Mouse (Mus musculus) lung, postnatal 0 days (tissue): ENCODE results near the gene Gm9887. TPM values are rescaled to one million over a fixed set of nuclear protein-coding genes. Genes with fewer than 3 reads are reported as not detected.

Experiments
- ATAC-seq: fragments of 200-750 bp; cut with Nextera tagmentation; 2 replicates; pipeline ENCODE4 v1.8.0; 2017; ENCODE audit warnings: moderate library complexity
- DNase-seq: peaks from one replicate; pipeline ENCODE4 v3.0.0-alpha.2; 2016; ENCODE audit warnings: low spot score
- H3K27ac ChIP-seq: fragments of 300-500 bp; sonication (generic); 2 replicates; pipeline ENCODE4 v1.5.1; 2014; ENCODE audit warnings: antibody characterized with exemption, mild to moderate bottlenecking, low read length, mixed read lengths
- H3K27me3 ChIP-seq: fragments of 300-500 bp; sonication (generic); replicated peaks from 2 replicates; pipeline ENCODE4 v1.6.1; 2014; ENCODE audit warnings: low read length, mixed read lengths; ENCODE audit not compliant: insufficient read depth
- H3K36me3 ChIP-seq: fragments of 300-500 bp; sonication (generic); 2 replicates; pipeline ENCODE4 v1.6.1; 2014; ENCODE audit warnings: low read length, mixed read lengths; ENCODE audit not compliant: insufficient read depth
- H3K4me1 ChIP-seq: fragments of 300-500 bp; sonication (generic); 2 replicates; pipeline ENCODE4 v1.6.1; 2014; ENCODE audit warnings: antibody characterized with exemption, low read depth, low read length, mixed read lengths; ENCODE audit not compliant: insufficient read depth
- H3K4me2 ChIP-seq: fragments of 300-500 bp; sonication (generic); replicated peaks from 2 replicates; pipeline ENCODE4 v1.6.1; 2014; ENCODE audit warnings: low read depth, mild to moderate bottlenecking, low read length, moderate library complexity, mixed read lengths
- H3K4me3 ChIP-seq: fragments of 300-500 bp; sonication (generic); 2 replicates; pipeline ENCODE4 v1.5.1; 2014; ENCODE audit warnings: low read depth, low read length
- H3K9ac ChIP-seq: fragments of 300-500 bp; sonication (generic); replicated peaks from 2 replicates; pipeline ENCODE4 v1.6.1; 2014; ENCODE audit warnings: low read depth, mild to moderate bottlenecking
- H3K9me3 ChIP-seq: fragments of 300-500 bp; sonication (generic); 2 replicates; pipeline ENCODE4 v1.6.1; 2016; ENCODE audit warnings: low read length, mixed read lengths
- CTCF ChIP-seq: IDR thresholded peaks from 2 replicates; pipeline ENCODE4 v1.5.1; 2016; ENCODE audit warnings: antibody characterized with exemption, mild to moderate bottlenecking
- EP300 ChIP-seq: IDR thresholded peaks from 2 replicates; pipeline ENCODE4 v1.6.1; 2016; ENCODE audit warnings: antibody characterized with exemption, mild to moderate bottlenecking, control low read depth
- WGBS: fragments of 180-500 bp; shearing (Covaris S2); extraction: QIAGEN DNeasy Blood & Tissue Kit; methylation state at CpG from one replicate; pipeline ENCODE4 v1.1.7; 2014; 5-methylcytosine and 5-hydroxymethylcytosine counted together
- polyA plus RNA-seq: library from polyadenylated mRNA; unstranded; fragments of >200 nt; fragmentation: Nextera tagmentation; extraction: Ambion mirVana; gene quantifications from 2 replicates; pipeline ENCODE4 v1.2.1, GENCODE M21; 2015

The Gm9887 gene
- polyA plus RNA-seq, result 2.6 and 3.2 TPM in 2 replicates

DNA sequence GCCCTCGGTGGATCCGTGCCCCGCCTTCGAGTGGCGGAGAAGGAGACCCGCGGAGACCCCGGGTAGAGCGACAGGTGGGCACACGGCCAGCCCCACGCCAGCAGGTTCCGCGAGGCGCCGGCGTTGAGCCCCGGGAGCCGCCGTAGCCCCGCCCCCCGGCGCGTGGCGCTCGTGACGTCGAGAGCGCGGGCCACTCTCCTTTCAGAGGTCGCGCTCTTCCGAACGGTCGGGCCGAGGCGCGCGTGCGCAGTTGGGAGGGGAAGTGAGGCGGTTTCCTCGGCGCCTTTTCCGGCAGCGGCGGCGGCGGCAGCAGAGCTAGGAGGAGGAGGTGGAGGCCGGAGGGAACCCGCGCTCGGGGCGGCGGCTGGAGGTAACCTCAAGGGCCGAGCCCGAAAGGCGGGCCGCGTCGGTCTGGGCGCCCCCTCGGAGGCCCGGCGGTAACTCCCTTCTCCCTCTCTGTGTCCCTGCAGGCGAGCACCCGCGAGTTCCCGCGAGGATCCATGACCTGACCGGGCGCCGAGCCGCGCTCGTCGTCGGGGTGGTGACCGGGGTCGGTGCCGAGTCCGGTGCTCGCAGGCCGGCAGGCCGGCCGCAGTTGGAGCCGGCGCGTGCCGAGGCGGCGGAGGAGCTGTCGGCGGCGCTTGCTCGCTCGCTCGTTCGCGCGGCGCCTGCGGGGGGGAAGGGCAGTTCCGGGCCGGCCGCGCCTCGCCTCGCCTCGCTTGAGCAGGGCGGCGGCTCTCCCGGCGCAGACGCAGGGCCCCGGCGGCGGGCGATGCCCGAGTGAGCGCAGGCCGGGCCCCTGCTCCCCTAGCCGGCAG lies at the start of gene Gm9887, which contains the start of gene Arf6:
Gene Gm9887, minus strand, starts transcription at position 605 of the 818 bp plus-strand sequence.
Gene Arf6, plus strand, starts transcription at position 297 of the 818 bp plus-strand sequence.
- TF ChIP-seq CTCF, result no peak
- no peak for TF ChIP-seq EP300
- ATAC-seq (peak; percentile 96), DNase-seq (peak; percentile 98)
- H3K27ac ChIP-seq, result peak within 1 kb of the TSS; percentile 99
- no peaks in the 10 kb centered on the region; the same call in 1 of the 2 replicates for H3K4me1 ChIP-seq
- H3K4me2 ChIP-seq, result peak within 1 kb of the TSS; percentile 81
- H3K9ac ChIP-seq, result peak within 1 kb of the TSS; percentile 99
- no peaks in the 10 kb centered on the region for H3K27me3 ChIP-seq
- H3K9me3 ChIP-seq, result no peaks in the 10 kb centered on the region
- 0% methylated on average over 51 of the region's 121 CpGs for WGBS
- no peaks in the 10 kb centered on the region for H3K36me3 ChIP-seq
- peak within 1 kb of the TSS; percentile 100 for H3K4me3 ChIP-seq

- Histone ChIP-seq H3K4me1 (peaks cover 6% of the 10 kb centered on the region; the same call in 1 of the 2 replicates), H3K27ac (no peak overlapping the region), H3K9ac (no peak overlapping the region), H3K9me3 (no peaks in the 10 kb centered on the region), H3K4me3 (no peak overlapping the region), H3K36me3 (no peaks in the 10 kb centered on the region), H3K27me3 (no peaks in the 10 kb centered on the region), H3K4me2 (no peak overlapping the region)
- 48% methylated on average over 3 of the region's 3 CpGs for WGBS
- ATAC-seq, result no peak
- no peak for DNase-seq
- TF ChIP-seq CTCF (no peak), EP300 (no peak)
Measured at GRCm38 (mm10) chr12:69420716-69421115, 48.5 kb upstream of the Gm9887 start.

GRCm38 (mm10) chr12:69419606-69420005 lies 47.3 kb upstream of the Gm9887 start:
- Histone ChIP-seq H3K9ac (no peak overlapping the region), H3K27ac (no peak overlapping the region)
- WGBS, result 76% methylated on average over 4 of the region's 4 CpGs

GRCm38 (mm10) chr12:69419017-69419605 lies 46.9 kb upstream of the Gm9887 start:
- Histone ChIP-seq H3K27me3 (no peaks in the 10 kb centered on the region), H3K4me2 (no peak overlapping the region), H3K4me3 (no peak overlapping the region), H3K9ac (no peak overlapping the region), H3K36me3 (no peaks in the 10 kb centered on the region), H3K9me3 (no peaks in the 10 kb centered on the region), H3K4me1 (peaks cover 3% of the 10 kb centered on the region; the same call in 1 of the 2 replicates), H3K27ac (no peak overlapping the region)
- no peak for ATAC-seq
- DNase-seq, result peak; percentile 71
- TF ChIP-seq EP300, result no peak
- no peak for TF ChIP-seq CTCF
- 52% methylated on average over 14 of the region's 14 CpGs for WGBS

More at GRCm38 (mm10) chr12:69419606-69420005, 47.3 kb upstream of the Gm9887 start:
- ATAC-seq (no peak), DNase-seq (peak; percentile 35)
- Histone ChIP-seq H3K4me3 (no peak overlapping the region), H3K27me3 (no peaks in the 10 kb centered on the region), H3K4me2 (no peak overlapping the region), H3K4me1 (peaks cover 3% of the 10 kb centered on the region; the same call in 1 of the 2 replicates), H3K36me3 (no peaks in the 10 kb centered on the region), H3K9me3 (no peaks in the 10 kb centered on the region)
- TF ChIP-seq EP300 (no peak), CTCF (no peak)

DNA sequence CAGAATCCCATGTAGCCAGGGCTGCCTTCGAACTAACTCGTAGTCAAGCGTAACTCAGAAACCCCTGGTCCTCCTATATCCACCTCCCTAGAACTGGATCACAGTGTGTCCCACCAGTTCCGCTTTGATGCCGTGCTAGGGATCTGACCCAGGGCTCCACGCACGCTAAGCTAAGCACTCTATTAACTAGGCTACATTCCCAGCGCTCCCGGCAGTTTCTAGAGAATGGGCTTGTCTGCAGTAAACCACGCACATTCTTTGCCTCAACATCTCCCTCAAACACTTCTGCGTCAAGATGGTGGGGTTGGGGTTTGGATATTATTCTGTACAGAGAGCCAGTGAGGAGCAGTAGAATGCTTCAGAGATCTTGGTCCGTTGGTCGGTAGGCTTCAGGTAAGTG lies 46.3 kb upstream of the Gm9887 start:
- Histone ChIP-seq H3K27me3 (no peaks in the 10 kb centered on the region), H3K4me3 (no peak overlapping the region), H3K4me2 (no peak overlapping the region), H3K36me3 (no peaks in the 10 kb centered on the region), H3K9me3 (no peaks in the 10 kb centered on the region), H3K4me1 (peaks cover 3% of the 10 kb centered on the region; the same call in 1 of the 2 replicates), H3K27ac (no peak overlapping the region), H3K9ac (no peak overlapping the region)
- WGBS, result 83% methylated on average over 13 of the region's 13 CpGs
- ATAC-seq (no peak), DNase-seq (no peak)
- TF ChIP-seq EP300, result no peak
- no peak for TF ChIP-seq CTCF

DNA sequence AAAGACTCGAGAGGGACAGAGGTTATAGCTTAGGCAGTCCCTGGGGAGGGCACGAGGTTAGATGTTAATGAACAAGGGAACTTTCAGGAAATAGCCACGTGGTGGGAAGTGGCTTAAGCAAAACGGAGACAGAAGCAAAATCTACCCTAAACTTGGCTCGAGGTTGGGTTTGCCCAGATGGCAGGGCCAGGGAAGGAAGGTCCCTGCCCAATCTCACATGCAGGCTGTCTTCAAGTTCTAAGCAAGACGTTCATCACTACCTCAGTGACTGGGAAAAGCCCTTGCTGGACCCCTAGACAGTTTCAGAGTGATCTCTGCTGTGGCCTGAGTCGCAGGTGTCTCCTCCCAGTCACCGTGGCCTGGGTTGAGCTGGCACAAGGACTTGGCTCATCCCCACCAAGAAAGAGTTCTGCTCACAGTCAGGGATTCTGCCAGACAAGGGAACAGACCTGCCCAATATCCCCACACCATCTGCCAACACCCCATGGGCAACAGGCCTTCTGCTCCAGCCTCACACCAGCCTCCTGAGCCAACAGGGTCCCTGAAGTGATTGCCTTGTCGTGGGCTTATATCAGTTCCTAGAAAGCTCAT lies 45.5 kb upstream of the Gm9887 start:
- DNase-seq (no peak), ATAC-seq (no peak)
- Histone ChIP-seq H3K4me1 (no peaks in the 10 kb centered on the region), H3K36me3 (no peaks in the 10 kb centered on the region), H3K9me3 (no peaks in the 10 kb centered on the region), H3K4me2 (no peak overlapping the region), H3K9ac (no peak overlapping the region), H3K4me3 (no peak overlapping the region), H3K27me3 (no peaks in the 10 kb centered on the region), H3K27ac (no peak overlapping the region)
- WGBS, result 53% methylated on average over 9 of the region's 9 CpGs
- TF ChIP-seq EP300 (no peak), CTCF (no peak)
